In the genomic region with DNA sequence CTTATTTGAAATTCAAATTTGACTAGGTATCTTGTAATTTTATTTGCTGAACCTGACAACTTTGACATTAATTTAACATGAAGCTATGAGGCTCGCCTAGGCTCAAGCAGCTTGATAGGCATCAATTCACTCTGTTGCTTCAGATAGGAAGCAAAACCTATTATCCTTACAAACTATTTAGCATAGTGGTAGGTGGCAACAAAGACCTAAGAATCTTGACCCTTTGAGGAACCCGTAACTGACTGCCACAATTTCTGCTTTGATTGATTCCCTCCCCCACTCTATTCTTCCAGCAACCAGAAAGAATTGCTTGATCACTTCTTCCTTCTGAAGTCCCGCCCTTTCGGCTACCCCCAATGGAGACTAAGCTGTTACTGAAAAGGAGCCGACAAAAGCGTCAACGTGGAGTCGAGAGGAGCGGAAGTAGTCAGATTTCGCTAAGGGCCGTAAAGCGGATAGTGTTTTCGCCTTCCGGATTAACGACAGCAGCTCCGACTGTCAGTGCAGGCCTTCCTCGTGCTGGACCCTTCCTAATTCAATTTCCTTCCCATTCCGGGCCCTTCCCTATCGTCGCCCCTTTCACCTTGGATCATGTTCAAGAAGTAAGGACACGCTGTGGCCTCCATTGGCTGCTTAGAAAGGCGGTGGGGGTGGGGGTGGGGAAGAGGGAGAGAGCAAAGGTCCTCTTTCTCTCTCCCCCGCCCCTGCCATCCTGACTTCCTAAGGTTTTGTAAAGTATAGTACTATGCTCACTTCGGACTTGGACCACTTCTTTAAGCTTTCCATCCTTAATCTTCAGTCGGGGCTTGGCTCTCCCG, we compare ENCODE assay signal across 8 mouse cellular contexts. TPM values are rescaled to one million over a fixed set of nuclear protein-coding genes. Genes with fewer than 3 reads are reported as not detected.
A peak's percentile ranks its signal among the peaks of the same experiment; 100 is the strongest.
DNase-seq lines count a peak whose midpoint lies in the region; ATAC-seq and TF ChIP-seq lines count a peak whose summit lies in the region.

A gene (plus strand): TSS at position 402 of the 818 bp plus-strand sequence.

- no peak for TF ChIP-seq CTCF in bone marrow macrophage, adult 2 months (IDR thresholded peaks at IDR 0.05; ENCODE audit: low read depth, low read length)
- no peak for TF ChIP-seq CTCF in liver, adult 2 months (IDR thresholded peaks at IDR 0.05; ENCODE audit: low read depth, low read length)

- no peaks in the 10 kb centered on the region for H3K79me2 ChIP-seq in liver, adult 2 months (ENCODE audit: control insufficient read depth, insufficient read depth, low read length)
- H3K79me2 ChIP-seq in myocyte (ENCODE audit: control insufficient read depth, insufficient read depth): peaks cover 20% of the 10 kb centered on the region

- WGBS in heart, embryonic 11.5 days (ENCODE audit: insufficient replicate concordance): 21% methylated on average over 26 of the region's 26 CpGs
- 21% methylated on average over 26 of the region's 26 CpGs for WGBS in kidney, embryonic 16.5 days
- under 1% methylated on average over 26 of the region's 26 CpGs for WGBS in liver, adult 2 months

- no peaks in the 10 kb centered on the region for H3K9me3 ChIP-seq in erythroblast, embryonic 14.5 days (ENCODE audit: control insufficient read depth, low read length)
- no peaks in the 10 kb centered on the region for H3K9me3 ChIP-seq in heart, embryonic 11.5 days (replicated peaks; ENCODE audit: control insufficient read depth, low read length)
- H3K9me3 ChIP-seq in kidney, embryonic 16.5 days (ENCODE audit: low read length): no peaks in the 10 kb centered on the region

- TF ChIP-seq POLR2A in bone marrow macrophage, adult 2 months (IDR thresholded peaks at IDR 0.05; ENCODE audit: borderline replicate concordance, low read depth, low read length): no peak
- TF ChIP-seq POLR2A in liver, adult 2 months (IDR thresholded peaks at IDR 0.05; ENCODE audit: extremely low read depth, insufficient read depth, low read length): no peak
- peak; percentile 60 for TF ChIP-seq POLR2A in myocyte (IDR thresholded peaks at IDR 0.05; ENCODE audit: insufficient read length, low read depth)

- peak within 1 kb of the TSS; percentile 77 for H3K4me3 ChIP-seq in bone marrow macrophage, adult 2 months (ENCODE audit: insufficient read depth, low read length)
- H3K4me3 ChIP-seq in erythroblast, embryonic 14.5 days (replicated peaks): peak within 1 kb of the TSS; percentile 71
- peak within 1 kb of the TSS; percentile 51 for H3K4me3 ChIP-seq in heart, embryonic 11.5 days (ENCODE audit: low read depth, low read length)
- peak within 1 kb of the TSS; percentile 59 for H3K4me3 ChIP-seq in kidney, embryonic 16.5 days (ENCODE audit: low read length)
- peak within 1 kb of the TSS; percentile 69 for H3K4me3 ChIP-seq in liver, adult 2 months (ENCODE audit: insufficient read depth, low read depth, low read length)
- H3K4me3 ChIP-seq in myocyte: peak within 1 kb of the TSS; percentile 67

- no peak within 1 kb of the TSS for H3ac ChIP-seq in myocyte (ENCODE audit: control insufficient read depth, insufficient read length)

- peak; percentile 52; the same call in 1 of the 2 replicates for ATAC-seq in heart, embryonic 11.5 days (replicated peaks; ENCODE audit: insufficient number of reproducible peaks, low FRiP score, low TSS enrichment)
- peak; percentile 86 for ATAC-seq in kidney, embryonic 16.5 days (ENCODE audit: low FRiP score, low TSS enrichment)

- H3K27me3 ChIP-seq in erythroblast, embryonic 14.5 days (ENCODE audit: control insufficient read depth): no peaks in the 10 kb centered on the region
- H3K27me3 ChIP-seq in heart, embryonic 11.5 days (ENCODE audit: control insufficient read depth, insufficient read depth, low read length): no peaks in the 10 kb centered on the region
- H3K27me3 ChIP-seq in kidney, embryonic 16.5 days (ENCODE audit: insufficient read depth, low read length): no peaks in the 10 kb centered on the region
- H3K27me3 ChIP-seq in liver, adult 2 months (ENCODE audit: control insufficient read depth, insufficient read depth, low read length): no peaks in the 10 kb centered on the region
- H3K27me3 ChIP-seq in myocyte (ENCODE audit: control insufficient read depth, insufficient read depth, insufficient read length): no peaks in the 10 kb centered on the region
- H3K27me3 ChIP-seq in splenic B cell, adult 2 months (ENCODE audit: control insufficient read depth, insufficient read depth, low read length, poor library complexity, severe bottlenecking): no peaks in the 10 kb centered on the region

- H3K27ac ChIP-seq in bone marrow macrophage, adult 2 months (ENCODE audit: insufficient read depth, low read depth, low read length): peak within 1 kb of the TSS; percentile 98
- H3K27ac ChIP-seq in heart, embryonic 11.5 days (ENCODE audit: low read depth, low read length): peak within 1 kb of the TSS; percentile 62
- H3K27ac ChIP-seq in kidney, embryonic 16.5 days (ENCODE audit: low read length): peak within 1 kb of the TSS; percentile 88
- H3K27ac ChIP-seq in liver, adult 2 months (replicated peaks; ENCODE audit: insufficient read depth, low read depth, low read length): peak within 1 kb of the TSS; percentile 70

- no peaks in the 10 kb centered on the region for H3K4me1 ChIP-seq in bone marrow macrophage, adult 2 months (ENCODE audit: control insufficient read depth, insufficient read depth, low read length)
- H3K4me1 ChIP-seq in erythroblast, embryonic 14.5 days (ENCODE audit: control insufficient read depth): peaks cover 10% of the 10 kb centered on the region
- no peaks in the 10 kb centered on the region for H3K4me1 ChIP-seq in heart, embryonic 11.5 days (ENCODE audit: control insufficient read depth, insufficient read depth, low read length)
- H3K4me1 ChIP-seq in kidney, embryonic 16.5 days (ENCODE audit: insufficient read depth, low read length): no peaks in the 10 kb centered on the region
- no peaks in the 10 kb centered on the region for H3K4me1 ChIP-seq in liver, adult 2 months (ENCODE audit: control insufficient read depth, insufficient read depth, low read length)

- no peaks in the 10 kb centered on the region for H3K36me3 ChIP-seq in erythroblast, embryonic 14.5 days (ENCODE audit: control insufficient read depth)
- no peaks in the 10 kb centered on the region for H3K36me3 ChIP-seq in heart, embryonic 11.5 days (ENCODE audit: control insufficient read depth, insufficient read depth, low read length)
- no peaks in the 10 kb centered on the region for H3K36me3 ChIP-seq in kidney, embryonic 16.5 days (ENCODE audit: insufficient read depth, low read length)
- no peaks in the 10 kb centered on the region; the same call in 1 of the 2 replicates for H3K36me3 ChIP-seq in liver, adult 2 months (ENCODE audit: control insufficient read depth, insufficient read depth, low read length)
- no peaks in the 10 kb centered on the region for H3K36me3 ChIP-seq in myocyte (ENCODE audit: control insufficient read depth, insufficient read depth)
- no peaks in the 10 kb centered on the region for H3K36me3 ChIP-seq in splenic B cell, adult 2 months (ENCODE audit: control insufficient read depth, insufficient read depth, low read length, poor library complexity, severe bottlenecking)

- peak; percentile 70 to 75 for DNase-seq in B cell, adult 2 months
- DNase-seq in liver, adult 2 months (ENCODE audit: extremely low read depth, low read depth, low spot score): peak; percentile 88
- peak; percentile 88 for DNase-seq in splenic B cell, adult 2 months (ENCODE audit: low read depth, low spot score)

- H3K4me2 ChIP-seq in heart, embryonic 11.5 days: peak within 1 kb of the TSS; percentile 72
- H3K4me2 ChIP-seq in kidney, embryonic 16.5 days (replicated peaks; ENCODE audit: low read depth, low read length): peak within 1 kb of the TSS; percentile 60
- H3K4me2 ChIP-seq in myocyte (ENCODE audit: low read depth): peak within 1 kb of the TSS; percentile 71

- peak within 1 kb of the TSS; percentile 71 for H3K9ac ChIP-seq in heart, embryonic 11.5 days (ENCODE audit: low read depth, low read length)
- peak within 1 kb of the TSS; percentile 66 for H3K9ac ChIP-seq in kidney, embryonic 16.5 days (replicated peaks; ENCODE audit: low read length)
- H3K9ac ChIP-seq in liver, adult 2 months (ENCODE audit: low read depth, low read length): peak within 1 kb of the TSS; percentile 80

TF ChIP-seq in myocyte, 11 proteins besides CTCF, POLR2A, EP300 and RAD21:
- TF ChIP-seq TCF3 (IDR thresholded peaks at IDR 0.05; ENCODE audit: insufficient read length, low read depth) (no peak), MYOD1 (IDR thresholded peaks at IDR 0.05; ENCODE audit: control insufficient read depth in 1 of 3, insufficient read length in 2 of 3, low read depth in 2 of 3) (no peak), E2F4 (IDR thresholded peaks at IDR 0.05; ENCODE audit: insufficient read depth) (no peak), POLR2AphosphoS2 (IDR thresholded peaks at IDR 0.05; ENCODE audit: insufficient read length, low read depth) (peak; percentile 16), MAX (IDR thresholded peaks at IDR 0.05; ENCODE audit: low read depth) (no peak)

RNA-seq across cellular contexts. Expression of the gene that starts here (rescaled TPM):
- 119 and 149 TPM in 2 replicates for polyA plus RNA-seq in bone marrow macrophage, adult 2 months (2012; ENCODE audit: insufficient read depth, insufficient read length, missing spikeins)
- 0.11 TPM in 1 of 2 replicates, not detected in the other for polyA plus RNA-seq in erythroblast, embryonic 14.5 days (2012)
- polyA plus RNA-seq in heart, embryonic 11.5 days (2014; fragmentation: Nextera tagmentation; extraction: Ambion mirVana): 51.2 and 56.5 TPM in 2 replicates
- polyA plus RNA-seq in kidney, embryonic 16.5 days (2015; fragmentation: Nextera tagmentation; extraction: Ambion mirVana): 77.7 and 81.7 TPM in 2 replicates
- total RNA-seq in liver, adult 2 months (2014; rRNA removed): 31.5 and 37.3 TPM in 2 replicates
- 8.2 and 10.5 TPM in 2 replicates for polyA plus RNA-seq in liver, adult 2 months (2012; rRNA removed)
- polyA plus RNA-seq in myocyte (2012; fragmentation: generic; extraction: Trizol): 27.8 TPM

Comparison
In these comparisons a context has a peak if more than half of its experiments do, and no peak if none do; other contexts are left out.
1. Peak in every context shown above with its lines: DNase-seq, ATAC-seq, H3K4me3 ChIP-seq and H3K27ac ChIP-seq.